Mouse (Mus musculus): ENCODE results near the gene Klf13. TPM values are rescaled to one million over a fixed set of nuclear protein-coding genes. Genes with fewer than 3 reads are reported as not detected.
A peak's percentile ranks its signal among the peaks of the same experiment; 100 is the strongest.

Klf13 gene
- polyA plus RNA-seq, 1 experiment from 2014 or later = 24.9 TPM

DNA sequence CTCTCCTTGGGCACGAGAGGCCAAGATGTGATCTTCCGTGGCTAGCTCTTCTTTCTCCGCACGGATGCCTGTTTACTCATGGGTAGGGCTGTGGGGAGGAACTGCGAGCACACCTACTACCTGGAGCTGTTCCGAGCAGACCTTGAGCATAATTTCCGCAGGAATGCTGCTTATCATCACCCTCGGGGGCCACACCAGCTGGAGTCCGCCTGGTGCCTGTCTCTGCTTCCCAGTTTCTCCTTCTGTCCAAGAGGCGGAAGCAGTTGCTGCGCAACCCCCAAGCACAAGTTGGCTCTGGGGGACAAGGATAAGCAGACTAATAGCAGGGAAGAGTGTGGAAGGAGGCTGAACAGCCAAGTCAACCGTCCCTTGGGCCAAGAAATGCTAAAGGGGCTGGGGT lies 64.8 kb downstream of the Klf13 start:
- H3K9me3 ChIP-seq (ENCODE audit: control insufficient read depth, low read length) = no peaks in the 10 kb centered on the region
- no peak overlapping the region for H3K27ac ChIP-seq (ENCODE audit: low read depth, low read length)
- H3K4me1 ChIP-seq (ENCODE audit: control insufficient read depth, insufficient read depth, low read length) = no peaks in the 10 kb centered on the region
- no peak overlapping the region for H3K4me3 ChIP-seq (ENCODE audit: low read depth, low read length)
- no peak for ATAC-seq (ENCODE audit: low read depth)
- 77% methylated on average over 12 of the region's 12 CpGs for WGBS
- H3K4me2 ChIP-seq (ENCODE audit: low read depth, low read length) = no peak overlapping the region
- no peaks in the 10 kb centered on the region for H3K27me3 ChIP-seq (ENCODE audit: control insufficient read depth, insufficient read depth, low read length)
- no peak overlapping the region for H3K9ac ChIP-seq (replicated peaks; ENCODE audit: low read depth, low read length)
- H3K36me3 ChIP-seq (ENCODE audit: control insufficient read depth, insufficient read depth, low read length) = no peaks in the 10 kb centered on the region

DNA sequence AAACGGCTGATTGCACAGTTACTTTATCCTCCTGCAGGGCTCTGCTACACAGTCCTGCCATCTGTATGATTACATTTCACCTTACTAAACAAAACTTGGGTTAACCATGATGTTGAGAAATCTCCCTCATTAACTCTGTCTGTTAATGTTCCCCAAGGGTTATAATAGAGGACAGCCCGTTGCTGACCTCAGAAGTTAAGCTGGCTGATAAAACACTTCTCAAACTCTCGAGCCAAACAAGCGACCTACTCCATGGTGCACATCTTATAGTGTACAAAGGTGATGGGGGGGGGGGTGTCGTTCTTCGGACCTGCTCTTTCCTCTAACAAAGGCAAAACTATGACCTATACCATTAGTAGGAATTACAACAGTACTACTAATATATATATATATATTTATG lies 67.0 kb downstream of the Klf13 start:
- Histone ChIP-seq H3K4me3 (ENCODE audit: low read depth, low read length) (no peak overlapping the region), H3K27me3 (ENCODE audit: control insufficient read depth, insufficient read depth, low read length) (no peaks in the 10 kb centered on the region), H3K36me3 (ENCODE audit: control insufficient read depth, insufficient read depth, low read length) (no peaks in the 10 kb centered on the region), H3K27ac (ENCODE audit: low read depth, low read length) (no peak overlapping the region), H3K4me1 (ENCODE audit: control insufficient read depth, insufficient read depth, low read length) (no peaks in the 10 kb centered on the region), H3K4me2 (ENCODE audit: low read depth, low read length) (no peak overlapping the region), H3K9me3 (ENCODE audit: control insufficient read depth, low read length) (no peaks in the 10 kb centered on the region), H3K9ac (replicated peaks; ENCODE audit: low read depth, low read length) (no peak overlapping the region)
- WGBS = 89% methylated on average over 6 of the region's 6 CpGs
- no peak for ATAC-seq (ENCODE audit: low read depth)

GRCm38 (mm10) chr7:63868356-63868918 lies 70.3 kb downstream of the Klf13 start:
- Histone ChIP-seq H3K27me3 (ENCODE audit: control insufficient read depth, insufficient read depth, low read length) (no peaks in the 10 kb centered on the region), H3K9ac (replicated peaks; ENCODE audit: low read depth, low read length) (no peak overlapping the region), H3K27ac (ENCODE audit: low read depth, low read length) (no peak overlapping the region), H3K36me3 (ENCODE audit: control insufficient read depth, insufficient read depth, low read length) (no peaks in the 10 kb centered on the region), H3K4me2 (ENCODE audit: low read depth, low read length) (no peak overlapping the region), H3K9me3 (ENCODE audit: control insufficient read depth, low read length) (no peaks in the 10 kb centered on the region), H3K4me3 (ENCODE audit: low read depth, low read length) (no peak overlapping the region), H3K4me1 (ENCODE audit: control insufficient read depth, insufficient read depth, low read length) (no peaks in the 10 kb centered on the region)
- WGBS = 85% methylated on average over 6 of the region's 6 CpGs
- ATAC-seq (ENCODE audit: low read depth) = no peak

DNA sequence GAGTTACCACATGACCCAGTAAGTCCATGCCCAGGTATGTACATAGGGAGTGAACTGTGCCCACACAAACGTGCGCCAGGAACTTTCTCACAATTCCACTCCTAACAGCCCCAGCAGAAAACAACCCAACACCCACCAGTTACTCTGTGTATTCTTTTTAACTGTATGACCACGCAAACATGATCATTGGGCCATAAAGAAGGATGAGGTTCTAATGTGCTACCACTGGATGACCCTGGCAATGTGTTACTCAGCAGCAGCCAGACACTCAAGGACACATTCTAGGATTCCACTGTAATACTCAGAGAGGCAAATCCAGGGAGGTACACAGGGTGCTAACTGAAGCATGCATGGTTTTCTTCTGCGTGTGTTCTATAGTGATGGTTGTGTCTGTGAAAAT lies 72.8 kb downstream of the Klf13 start:
- H3K4me3 ChIP-seq (ENCODE audit: low read depth, low read length) = no peak overlapping the region
- no peak overlapping the region for H3K27ac ChIP-seq (ENCODE audit: low read depth, low read length)
- H3K36me3 ChIP-seq (ENCODE audit: control insufficient read depth, insufficient read depth, low read length) = no peaks in the 10 kb centered on the region
- no peak overlapping the region for H3K4me2 ChIP-seq (ENCODE audit: low read depth, low read length)
- no peaks in the 10 kb centered on the region for H3K27me3 ChIP-seq (ENCODE audit: control insufficient read depth, insufficient read depth, low read length)
- no peaks in the 10 kb centered on the region for H3K4me1 ChIP-seq (ENCODE audit: control insufficient read depth, insufficient read depth, low read length)
- ATAC-seq (ENCODE audit: low read depth) = no peak
- no peaks in the 10 kb centered on the region for H3K9me3 ChIP-seq (ENCODE audit: control insufficient read depth, low read length)
- H3K9ac ChIP-seq (replicated peaks; ENCODE audit: low read depth, low read length) = no peak overlapping the region
- WGBS = 94% methylated on average over 4 of the region's 4 CpGs

GRCm38 (mm10) chr7:63863046-63863445 lies 75.7 kb downstream of the Klf13 start:
- ATAC-seq (ENCODE audit: low read depth) = no peak
- Histone ChIP-seq H3K27me3 (ENCODE audit: control insufficient read depth, insufficient read depth, low read length) (no peaks in the 10 kb centered on the region), H3K4me3 (ENCODE audit: low read depth, low read length) (no peak overlapping the region), H3K36me3 (ENCODE audit: control insufficient read depth, insufficient read depth, low read length) (no peaks in the 10 kb centered on the region), H3K27ac (ENCODE audit: low read depth, low read length) (no peak overlapping the region), H3K4me2 (ENCODE audit: low read depth, low read length) (no peak overlapping the region), H3K9ac (replicated peaks; ENCODE audit: low read depth, low read length) (no peak overlapping the region), H3K9me3 (ENCODE audit: control insufficient read depth, low read length) (no peaks in the 10 kb centered on the region), H3K4me1 (ENCODE audit: control insufficient read depth, insufficient read depth, low read length) (no peaks in the 10 kb centered on the region)
- WGBS = 81% methylated on average over 1 of the region's 1 CpGs

GRCm38 (mm10) chr7:63861123-63861522 lies 77.6 kb downstream of the Klf13 start:
- Histone ChIP-seq H3K9me3 (ENCODE audit: control insufficient read depth, low read length) (no peaks in the 10 kb centered on the region), H3K4me3 (ENCODE audit: low read depth, low read length) (no peak overlapping the region), H3K4me2 (ENCODE audit: low read depth, low read length) (no peak overlapping the region), H3K27ac (ENCODE audit: low read depth, low read length) (no peak overlapping the region), H3K36me3 (ENCODE audit: control insufficient read depth, insufficient read depth, low read length) (no peaks in the 10 kb centered on the region), H3K27me3 (ENCODE audit: control insufficient read depth, insufficient read depth, low read length) (no peaks in the 10 kb centered on the region), H3K4me1 (ENCODE audit: control insufficient read depth, insufficient read depth, low read length) (no peaks in the 10 kb centered on the region), H3K9ac (replicated peaks; ENCODE audit: low read depth, low read length) (no peak overlapping the region)
- ATAC-seq (ENCODE audit: low read depth) = no peak
- 88% methylated on average over 6 of the region's 6 CpGs for WGBS

DNA sequence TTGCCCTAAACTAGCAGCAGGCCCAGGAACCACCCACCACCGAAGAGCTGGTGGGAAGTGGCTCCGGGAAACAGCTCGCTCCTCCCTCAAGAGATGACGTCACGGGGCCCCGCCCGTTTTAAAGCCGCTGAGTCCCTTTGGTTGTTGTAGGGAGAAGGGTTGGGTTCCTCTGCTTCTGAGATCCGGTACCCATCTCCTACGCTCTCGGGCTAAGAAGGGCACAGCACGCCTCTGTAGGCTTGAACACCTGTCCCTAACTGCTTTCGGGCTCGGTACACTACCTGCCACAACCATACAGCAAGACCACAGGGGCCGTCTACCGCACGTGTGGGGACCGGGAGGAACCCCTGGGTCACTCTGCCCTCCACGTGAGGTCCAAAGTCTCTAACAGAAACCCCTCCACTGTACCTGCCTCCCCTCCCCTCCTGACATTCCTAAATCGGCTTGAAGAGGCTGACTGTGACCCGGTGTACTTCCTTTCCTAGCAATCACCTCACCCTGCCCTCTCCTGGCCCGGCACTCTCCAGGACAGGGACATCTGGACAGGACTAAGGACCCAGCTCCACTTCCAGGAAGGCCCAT lies 80.1 kb downstream of the Klf13 start:
- Histone ChIP-seq H3K27me3 (ENCODE audit: control insufficient read depth, insufficient read depth, low read length) (no peaks in the 10 kb centered on the region), H3K9ac (replicated peaks; ENCODE audit: low read depth, low read length) (0 out of 2 replicates have a peak overlapping the region, but pooled peaks have one; percentile 37), H3K27ac (ENCODE audit: low read depth, low read length) (no peak overlapping the region), H3K9me3 (ENCODE audit: control insufficient read depth, low read length) (no peaks in the 10 kb centered on the region), H3K4me3 (ENCODE audit: low read depth, low read length) (peak overlapping the region; percentile 21), H3K4me1 (ENCODE audit: control insufficient read depth, insufficient read depth, low read length) (no peaks in the 10 kb centered on the region), H3K36me3 (ENCODE audit: control insufficient read depth, insufficient read depth, low read length) (no peaks in the 10 kb centered on the region), H3K4me2 (ENCODE audit: low read depth, low read length) (peak overlapping the region; percentile 47)
- 6% methylated on average over 20 of the region's 22 CpGs for WGBS
- peak; percentile 92 for ATAC-seq (ENCODE audit: low read depth)

GRCm38 (mm10) chr7:63857771-63858417 lies 80.8 kb downstream of the Klf13 start:
- ATAC-seq (ENCODE audit: low read depth) = no peak; the same call in 1 of the 2 replicates
- 83% methylated on average over 17 of the region's 17 CpGs for whole genome bisulfite sequencing
- Histone ChIP-seq H3K4me2 (ENCODE audit: low read depth, low read length) (peak overlapping the region; percentile 47), H3K27ac (ENCODE audit: low read depth, low read length) (no peak overlapping the region), H3K9me3 (ENCODE audit: control insufficient read depth, low read length) (no peaks in the 10 kb centered on the region), H3K36me3 (ENCODE audit: control insufficient read depth, insufficient read depth, low read length) (no peaks in the 10 kb centered on the region), H3K9ac (replicated peaks; ENCODE audit: low read depth, low read length) (no peak overlapping the region), H3K27me3 (ENCODE audit: control insufficient read depth, insufficient read depth, low read length) (no peaks in the 10 kb centered on the region), H3K4me3 (ENCODE audit: low read depth, low read length) (no peak overlapping the region), H3K4me1 (ENCODE audit: control insufficient read depth, insufficient read depth, low read length) (no peaks in the 10 kb centered on the region)

DNA sequence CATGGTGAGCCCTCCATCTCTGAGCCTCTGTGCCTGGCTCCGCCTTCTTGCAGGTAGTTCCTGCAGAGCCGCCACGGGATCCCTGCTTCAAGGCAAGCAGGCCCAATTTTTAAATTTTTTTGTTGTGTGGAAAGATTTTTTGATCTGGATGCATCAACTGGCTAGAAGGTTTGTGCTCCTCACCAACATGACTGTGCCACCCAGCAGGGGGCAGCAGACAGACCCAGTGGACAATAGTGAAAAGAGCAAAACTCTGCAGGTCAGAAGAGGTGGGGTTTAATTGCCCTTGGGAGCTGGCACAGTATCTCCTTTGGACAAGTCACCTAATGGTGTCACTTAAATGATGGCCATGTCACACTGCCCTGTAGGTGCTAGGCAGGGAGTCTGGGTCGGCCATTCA lies 83.4 kb downstream of the Klf13 start:
- H3K4me2 ChIP-seq (ENCODE audit: low read depth, low read length) = no peak overlapping the region
- H3K9ac ChIP-seq (replicated peaks; ENCODE audit: low read depth, low read length) = no peak overlapping the region
- no peaks in the 10 kb centered on the region for H3K27me3 ChIP-seq (ENCODE audit: control insufficient read depth, insufficient read depth, low read length)
- ATAC-seq (ENCODE audit: low read depth) = no peak
- no peaks in the 10 kb centered on the region for H3K9me3 ChIP-seq (ENCODE audit: control insufficient read depth, low read length)
- no peak overlapping the region for H3K4me3 ChIP-seq (ENCODE audit: low read depth, low read length)
- WGBS = 77% methylated on average over 4 of the region's 4 CpGs
- no peaks in the 10 kb centered on the region for H3K4me1 ChIP-seq (ENCODE audit: control insufficient read depth, insufficient read depth, low read length)
- no peak overlapping the region for H3K27ac ChIP-seq (ENCODE audit: low read depth, low read length)
- H3K36me3 ChIP-seq (ENCODE audit: control insufficient read depth, insufficient read depth, low read length) = no peaks in the 10 kb centered on the region
